Mouse (Mus musculus) monocyte, adult 59 days (primary cell): ENCODE results near the gene Defb42. TPM values are rescaled to one million over a fixed set of nuclear protein-coding genes. Genes with fewer than 3 reads are reported as not detected.

Experiments
- total RNA-seq, 2 experiments: library from RNA; stranded (reverse); gene quantifications; one replicate each; pipeline ENCODE4 v1.2.4; 2023

Gene Defb42
- total RNA-seq, result not detected

DNA sequence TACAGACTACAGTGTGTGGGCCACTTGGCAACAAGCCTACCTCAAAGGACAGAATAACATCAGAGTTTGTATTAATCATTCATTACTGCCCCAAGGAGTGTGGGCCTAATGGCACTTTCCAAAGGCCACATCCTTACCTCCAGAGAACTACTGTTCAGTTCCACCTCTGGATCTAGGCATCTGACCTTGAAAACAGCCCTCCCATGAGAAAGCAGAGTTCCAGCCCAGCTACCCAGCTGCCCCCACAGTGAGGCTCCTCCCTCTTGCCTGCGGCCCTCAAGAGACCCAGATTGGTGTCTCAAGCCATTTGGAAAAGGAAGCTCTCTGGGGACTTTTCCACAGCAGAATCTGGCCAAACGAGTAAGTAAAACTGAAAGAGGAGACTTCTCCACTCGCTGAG, at the start of gene Defb42:
Gene Defb42 (plus strand): TSS at position 301 of the 400 bp plus-strand sequence.

DNA sequence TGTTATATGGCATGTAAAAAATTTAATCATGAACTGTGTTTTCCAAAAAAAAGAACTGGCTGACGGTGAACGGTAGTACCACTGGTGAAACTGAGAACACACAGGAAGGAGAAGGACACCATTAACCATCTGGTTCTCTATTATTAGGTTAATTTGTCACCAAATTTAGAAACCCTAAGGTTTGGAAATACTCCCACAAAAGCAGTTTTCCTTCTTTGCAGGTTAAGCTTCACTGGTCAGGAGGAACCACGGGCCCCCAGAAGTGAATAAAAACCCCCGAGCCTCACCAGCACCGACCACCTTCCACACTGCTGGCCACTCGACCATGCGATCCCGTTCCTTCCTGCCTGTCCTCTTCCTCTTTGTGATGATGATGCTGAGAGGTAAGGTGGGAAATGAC, 49.0 kb upstream of the Defb42 start, which contains the start of gene Defb47:
Gene Defb47 (plus strand): TSS at position 301 of the 400 bp plus-strand sequence.

DNA sequence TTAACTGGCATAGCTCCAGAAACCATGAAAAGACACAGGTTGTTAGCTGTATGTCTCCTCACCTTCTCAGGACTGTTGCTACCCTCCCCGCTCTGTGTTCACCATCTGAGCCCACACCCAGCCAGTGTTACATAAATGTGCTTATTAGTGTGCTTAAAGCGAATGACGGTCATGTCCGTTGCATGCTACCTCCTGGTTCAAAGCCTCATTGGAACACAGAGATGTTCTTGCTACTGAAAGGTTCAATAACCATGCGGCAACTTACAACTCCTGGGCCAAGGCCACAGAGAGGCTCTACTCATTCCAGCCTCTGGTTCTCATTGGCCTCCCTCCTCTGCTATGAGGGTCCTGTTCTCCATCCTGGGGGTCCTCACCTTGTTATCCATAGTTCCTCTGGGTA, 35.3 kb upstream of the Defb42 start, which contains the start of gene Defb43:
Gene Defb43 (plus strand): TSS at position 301 of the 400 bp plus-strand sequence.

DNA sequence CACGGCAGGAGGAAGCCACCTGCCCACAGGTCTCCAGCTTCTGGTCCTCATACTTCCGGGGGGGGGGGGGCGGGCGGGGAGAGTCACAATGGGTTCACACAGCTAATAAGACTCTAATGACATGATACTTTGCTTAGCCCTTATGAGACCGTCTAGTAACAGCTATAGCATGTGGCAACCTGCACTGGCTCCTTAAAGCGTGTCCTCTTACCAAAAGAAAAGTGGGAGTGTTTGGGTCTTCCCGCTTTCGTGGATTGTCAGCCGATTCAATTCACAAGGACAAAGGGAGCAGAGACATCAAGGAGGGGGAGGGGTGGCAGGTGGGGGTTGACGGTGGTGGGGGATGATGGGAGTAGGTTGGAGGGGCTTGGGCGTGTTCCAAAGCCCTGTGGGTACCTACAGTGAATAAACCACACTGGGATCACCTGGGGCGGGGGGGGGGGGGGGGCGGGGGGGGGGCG, 3.1 kb downstream of the Defb42 start, which contains the start of gene Defb30:
Gene Defb30 (minus strand): TSS at position 51 of the 461 bp plus-strand sequence.

Other genes with a start within 250 kb of the Defb42 start
- 10 to 100 TPM; 67.6 to 72.3 TPM for gene Wdfy2, start 209.3 kb upstream of the Defb42 start, total RNA-seq
- not detected for gene Defb48, start 62.5 kb upstream of the Defb42 start, total RNA-seq
- gene Defb47, start 48.9 kb upstream of the Defb42 start, total RNA-seq, result not detected
- not detected for gene Defb43, start 35.2 kb upstream of the Defb42 start, total RNA-seq
- gene Defb30, start 3.0 kb downstream of the Defb42 start, total RNA-seq, result not detected